Mouse (Mus musculus) myocyte (in vitro differentiated cells): Measurements from ENCODE around the gene Bnipl. TPM values are rescaled to one million over a fixed set of nuclear protein-coding genes. Genes with fewer than 3 reads are reported as not detected.

Source experiments
- H3K27me3 ChIP-seq: one replicate; pipeline ENCODE4 v1.6.1; 2011; ENCODE audit not compliant: control insufficient read depth, insufficient read depth, insufficient read length
- H3K36me3 ChIP-seq: one replicate; pipeline ENCODE4 v1.6.1; 2011; ENCODE audit not compliant: control insufficient read depth, insufficient read depth
- H3K4me2 ChIP-seq: one replicate; pipeline ENCODE4 v1.6.1; 2011; ENCODE audit warnings: low read depth, control low read depth
- H3K4me3 ChIP-seq: one replicate; pipeline ENCODE4 v1.5.1; 2011; ENCODE audit warnings: mild to moderate bottlenecking, control low read depth, moderate library complexity
- H3K79me2 ChIP-seq: one replicate; pipeline ENCODE4 v1.6.1; 2011; ENCODE audit not compliant: control insufficient read depth, insufficient read depth
- H3ac ChIP-seq: one replicate; pipeline ENCODE4 v1.6.1; 2011; ENCODE audit not compliant: control insufficient read depth, insufficient read length
- CEBPB ChIP-seq: IDR thresholded peaks from 2 replicates; pipeline ENCODE4 v1.6.1; 2011; ENCODE audit warnings: mild to moderate bottlenecking, moderate library complexity; ENCODE audit not compliant: poor library complexity, insufficient read depth, severe bottlenecking
- E2F4 ChIP-seq: IDR thresholded peaks from one replicate; pipeline ENCODE4 v1.6.1; 2011; ENCODE audit warnings: mild to moderate bottlenecking, control low read depth, moderate library complexity; ENCODE audit not compliant: insufficient read depth
- MAX ChIP-seq: IDR thresholded peaks from one replicate; pipeline ENCODE4 v1.6.1; 2011; ENCODE audit warnings: low read depth, mild to moderate bottlenecking, control low read depth
- MYOD1 ChIP-seq, 3 experiments: IDR thresholded peaks; one replicate each; pipeline ENCODE4 v1.6.1; 2011; ENCODE audit warnings: control low read depth in 2 of 3, low read depth in 2 of 3, mild to moderate bottlenecking in 2 of 3, moderate library complexity in 1 of 3; ENCODE audit not compliant: insufficient read length in 2 of 3, control insufficient read depth in 1 of 3
- MYOG ChIP-seq, 3 experiments: IDR thresholded peaks; one replicate each; pipeline ENCODE4 v1.6.1; 2011; ENCODE audit warnings: control low read depth in 2 of 3, low read depth in 2 of 3, mild to moderate bottlenecking in 2 of 3; ENCODE audit not compliant: insufficient read length in 2 of 3, control insufficient read depth in 1 of 3, insufficient read depth in 1 of 3
- POLR2A ChIP-seq: IDR thresholded peaks from one replicate; pipeline ENCODE4 v1.6.1; 2011; ENCODE audit warnings: low read depth, mild to moderate bottlenecking, control low read depth, moderate library complexity; ENCODE audit not compliant: insufficient read length
- POLR2AphosphoS2 ChIP-seq: IDR thresholded peaks from one replicate; pipeline ENCODE4 v1.6.1; 2011; ENCODE audit warnings: low read depth, control low read depth; ENCODE audit not compliant: insufficient read length
- REST ChIP-seq: IDR thresholded peaks from one replicate; pipeline ENCODE4 v1.6.1; 2011; ENCODE audit warnings: mild to moderate bottlenecking, control low read depth, moderate library complexity; ENCODE audit not compliant: insufficient read depth, insufficient read length
- SRF ChIP-seq: IDR thresholded peaks from one replicate; pipeline ENCODE4 v1.6.1; 2011; ENCODE audit warnings: low read depth; ENCODE audit not compliant: control insufficient read depth, insufficient read length
- TCF12 ChIP-seq: IDR thresholded peaks from one replicate; pipeline ENCODE4 v1.6.1; 2011; ENCODE audit warnings: mild to moderate bottlenecking, control low read depth; ENCODE audit not compliant: poor library complexity, insufficient read depth, severe bottlenecking
- TCF3 ChIP-seq: IDR thresholded peaks from one replicate; pipeline ENCODE4 v1.6.1; 2011; ENCODE audit warnings: low read depth, control low read depth; ENCODE audit not compliant: insufficient read length
- USF1 ChIP-seq: IDR thresholded peaks from one replicate; pipeline ENCODE4 v1.6.1; 2011; ENCODE audit warnings: low read depth, mild to moderate bottlenecking, control low read depth, moderate library complexity
- polyA plus RNA-seq: library from polyadenylated mRNA; unstranded; fragments of >200 nt; fragmentation: generic; extraction: Trizol; gene quantifications from one replicate; pipeline ENCODE4 v1.2.1, GENCODE M21; 2012; ENCODE audit warnings: missing spikeins

Bnipl gene
- polyA plus RNA-seq, 1 experiment, result 0.31 TPM

DNA sequence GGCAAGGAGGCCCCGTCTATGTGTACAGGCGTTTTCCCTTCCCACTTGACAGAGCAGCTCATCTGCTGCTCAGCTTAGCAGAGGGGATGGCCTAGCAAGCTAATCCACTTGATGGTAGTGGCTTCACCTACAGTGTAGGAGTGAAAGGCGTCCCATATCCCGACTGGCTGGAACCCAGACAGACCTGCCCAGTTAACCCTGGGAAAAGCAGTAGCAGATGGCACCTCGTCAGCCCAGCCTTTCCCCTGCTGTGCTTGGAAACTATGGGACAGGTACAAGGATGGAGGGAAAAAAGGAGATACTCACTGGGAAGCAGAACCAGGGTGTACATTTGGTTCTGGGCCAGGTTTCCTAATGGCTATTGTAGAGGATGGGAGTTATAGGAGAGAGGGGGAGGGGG is 632 bp downstream of the Bnipl start:
- H3K79me2 ChIP-seq, result no peaks in the 10 kb centered on the region
- H3K4me2 ChIP-seq, result no peak overlapping the region
- no peaks in the 10 kb centered on the region for H3K27me3 ChIP-seq
- no peak overlapping the region for H3ac ChIP-seq
- peaks cover 12% of the 10 kb centered on the region for H3K36me3 ChIP-seq
- TF ChIP-seq MYOG (IDR thresholded peaks at IDR 0.05; ENCODE audit: control insufficient read depth in 1 of 3, insufficient read depth in 1 of 3, insufficient read length in 2 of 3, low read depth in 2 of 3) (no peak), POLR2AphosphoS2 (no peak), MAX (no peak), TCF3 (no peak), CEBPB (no peak), REST (no peak), USF1 (no peak), MYOD1 (IDR thresholded peaks at IDR 0.05; ENCODE audit: control insufficient read depth in 1 of 3, insufficient read length in 2 of 3, low read depth in 2 of 3) (no peak), SRF (no peak), E2F4 (no peak), TCF12 (no peak), POLR2A (no peak)
- no peak overlapping the region for H3K4me3 ChIP-seq

DNA sequence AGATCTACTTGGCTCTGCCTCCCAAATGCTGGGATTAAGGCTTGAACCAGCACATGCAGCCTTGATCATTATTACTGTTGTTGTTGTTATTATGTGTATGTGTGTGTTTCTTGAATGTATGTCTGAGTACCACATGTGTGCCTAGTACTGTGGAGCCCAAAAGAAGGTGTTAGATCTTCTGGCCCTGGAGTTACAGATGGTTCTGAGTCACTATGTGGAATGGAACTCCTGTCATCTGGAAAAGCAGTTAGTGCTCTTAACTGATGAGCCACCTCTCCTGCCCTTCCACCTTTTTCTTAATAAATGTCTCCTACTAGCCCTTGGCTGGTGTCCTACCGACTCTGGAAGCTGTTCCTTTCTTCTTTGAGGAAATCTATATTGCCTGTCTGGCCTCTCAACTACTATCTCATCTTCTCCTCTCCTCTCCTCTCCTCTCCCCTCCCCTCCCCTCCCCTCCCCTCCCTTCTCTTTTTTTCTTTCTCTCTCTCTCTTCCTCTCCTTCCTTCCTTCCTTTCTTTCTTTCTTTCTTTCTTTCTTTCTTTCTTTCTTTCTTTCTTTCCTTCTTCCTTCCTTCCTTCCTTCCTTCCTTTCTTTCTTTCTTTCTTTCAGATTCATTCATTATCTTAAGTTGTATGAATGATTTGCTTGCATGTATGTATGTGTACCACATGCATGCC is 3.2 kb downstream of the Bnipl start:
- H3ac ChIP-seq, result no peak overlapping the region
- TF ChIP-seq E2F4 (no peak), REST (no peak), USF1 (no peak), MYOD1 (IDR thresholded peaks at IDR 0.05; ENCODE audit: control insufficient read depth in 1 of 3, insufficient read length in 2 of 3, low read depth in 2 of 3) (no peak), MAX (no peak), TCF12 (no peak), POLR2AphosphoS2 (no peak), MYOG (IDR thresholded peaks at IDR 0.05; ENCODE audit: control insufficient read depth in 1 of 3, insufficient read depth in 1 of 3, insufficient read length in 2 of 3, low read depth in 2 of 3) (no peak), CEBPB (no peak), TCF3 (no peak), POLR2A (no peak), SRF (no peak)
- H3K79me2 ChIP-seq, result no peaks in the 10 kb centered on the region
- no peak overlapping the region for H3K4me3 ChIP-seq
- H3K36me3 ChIP-seq, result peaks cover 5% of the 10 kb centered on the region
- no peak overlapping the region for H3K4me2 ChIP-seq
- no peaks in the 10 kb centered on the region for H3K27me3 ChIP-seq

DNA sequence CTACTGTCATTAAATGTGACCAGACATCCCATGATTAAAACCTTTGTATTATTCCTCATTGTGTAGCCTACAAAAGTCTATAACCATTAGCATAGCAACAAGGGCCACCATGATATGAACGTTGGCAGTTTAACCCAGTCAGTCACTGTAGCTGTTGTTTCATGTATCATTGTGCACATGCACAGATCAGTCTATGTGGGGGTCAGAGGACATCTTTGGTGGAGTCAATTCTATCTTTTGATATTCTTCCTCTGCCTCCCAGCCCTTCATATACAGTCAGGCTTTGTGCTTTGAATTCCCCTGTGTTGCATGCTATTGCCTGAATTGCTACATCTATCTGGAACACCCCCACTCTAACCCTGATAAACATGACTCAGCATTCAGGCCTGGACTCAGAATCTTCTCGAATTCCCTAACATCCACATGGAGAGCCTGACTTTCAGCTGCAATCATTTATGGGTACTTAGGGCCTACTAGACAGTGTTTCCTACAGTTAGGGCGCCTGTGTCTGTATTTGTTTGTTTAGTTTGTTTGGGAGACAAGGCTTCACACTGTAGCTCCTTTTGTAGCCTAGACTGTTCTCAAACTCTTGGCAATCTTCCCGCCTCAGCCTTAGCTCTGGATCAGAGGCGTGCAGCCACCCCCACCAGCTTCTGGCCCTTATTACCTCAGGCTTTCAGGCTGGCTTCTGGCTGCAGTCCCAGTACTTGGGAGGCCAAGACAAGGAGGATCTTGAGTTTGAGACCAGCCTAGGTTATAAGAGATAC is 4.3 kb downstream of the Bnipl start:
- no peak overlapping the region for H3ac ChIP-seq
- no peaks in the 10 kb centered on the region for H3K79me2 ChIP-seq
- peaks cover 5% of the 10 kb centered on the region for H3K36me3 ChIP-seq
- no peak overlapping the region for H3K4me3 ChIP-seq
- H3K27me3 ChIP-seq, result no peaks in the 10 kb centered on the region
- TF ChIP-seq POLR2A (no peak), TCF3 (no peak), USF1 (no peak), SRF (no peak), CEBPB (peak; percentile 84)
- no peak overlapping the region for H3K4me2 ChIP-seq

DNA sequence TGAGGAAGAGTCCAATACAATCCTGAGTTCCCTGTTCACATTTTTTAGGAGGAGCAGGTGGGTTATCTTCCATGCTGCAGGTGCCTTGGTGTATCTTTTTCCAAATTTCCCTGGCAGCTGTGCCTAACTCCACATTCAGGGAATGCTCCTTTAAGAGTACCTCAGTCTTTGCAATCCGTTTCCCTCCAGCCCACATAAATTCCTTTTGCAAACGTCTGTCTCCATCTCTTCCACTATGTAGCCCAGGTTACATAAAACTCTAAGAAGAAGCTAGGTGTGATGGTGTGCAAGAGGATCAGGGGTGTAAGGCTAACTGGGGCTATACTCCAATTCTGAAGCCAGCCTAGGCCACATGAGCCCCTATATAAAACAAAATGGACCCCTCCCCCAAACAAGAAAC is 7.9 kb downstream of the Bnipl start:
- no peaks in the 10 kb centered on the region for H3K79me2 ChIP-seq
- no peaks in the 10 kb centered on the region for H3K27me3 ChIP-seq
- peaks cover 7% of the 10 kb centered on the region for H3K36me3 ChIP-seq
- TF ChIP-seq TCF12 (no peak), POLR2A (no peak), MAX (no peak), SRF (no peak), MYOD1 (IDR thresholded peaks at IDR 0.05; ENCODE audit: control insufficient read depth in 1 of 3, insufficient read length in 2 of 3, low read depth in 2 of 3) (no peak), TCF3 (no peak), USF1 (no peak), E2F4 (no peak), REST (no peak), CEBPB (no peak)
- no peak overlapping the region for H3K4me2 ChIP-seq
- H3K4me3 ChIP-seq, result no peak overlapping the region
- no peak overlapping the region for H3ac ChIP-seq
